Mouse (Mus musculus) liver, postnatal 0 days (tissue): ENCODE measurements at regions not wholly inside any gene's neighbourhood (a gene's known extent, or its start where the extent isn't known, plus 50 kb on each side); places are given as distances from the start of the nearest gene placed in this dataset.

Source experiments
- CTCF ChIP-seq: sonication (generic); IDR thresholded peaks from 2 replicates; pipeline ENCODE4 v1.5.1; 2016; ENCODE audit warnings: antibody characterized with exemption, low read depth
- EP300 ChIP-seq: IDR thresholded peaks from 2 replicates; pipeline ENCODE4 v1.6.1; 2016; ENCODE audit warnings: antibody characterized with exemption, low read depth, mild to moderate bottlenecking

- TF ChIP-seq CTCF, result no peak
- no peak for TF ChIP-seq EP300
Observed at GRCm38 (mm10) chr4:71226653-71227052, 531.1 kb downstream of the Gm11232 start.
